Mouse (Mus musculus) intestine, postnatal 0 days (tissue): ENCODE measurements at regions not wholly inside any gene's neighbourhood (a gene's known extent, or its start where the extent isn't known, plus 50 kb on each side); places are given as distances from the start of the nearest gene placed in this dataset.
"Not testable (repeated sequence)": the region's sequence is repeated elsewhere in the genome, so short reads cannot be mapped to it uniquely, and the experiment has no call there.

ENCODE experiments used
- ATAC-seq: fragments of 200-750 bp; cut with Nextera tagmentation; 2 replicates; pipeline ENCODE4 v1.8.0; 2017; ENCODE audit warnings: mild to moderate bottlenecking, moderate TSS enrichment, moderate library complexity
- H3K27ac ChIP-seq: fragments of 300-500 bp; sonication (generic); 2 replicates; pipeline ENCODE4 v1.5.1; 2014; ENCODE audit warnings: mild to moderate bottlenecking, low read depth, low read length, moderate library complexity
- H3K27me3 ChIP-seq: fragments of 300-500 bp; sonication (generic); replicated peaks from 2 replicates; pipeline ENCODE4 v1.6.1; 2014; ENCODE audit warnings: low read length, mixed read lengths; ENCODE audit not compliant: control insufficient read depth, insufficient read depth
- H3K36me3 ChIP-seq: fragments of 300-500 bp; sonication (generic); 2 replicates; pipeline ENCODE4 v1.6.1; 2014; ENCODE audit warnings: mild to moderate bottlenecking, moderate library complexity; ENCODE audit not compliant: control insufficient read depth, insufficient read depth
- H3K4me1 ChIP-seq: fragments of 300-500 bp; sonication (generic); replicated peaks from 2 replicates; pipeline ENCODE4 v1.6.1; 2014; ENCODE audit warnings: antibody characterized with exemption, low read length, mixed read lengths; ENCODE audit not compliant: control insufficient read depth, insufficient read depth
- H3K4me2 ChIP-seq: fragments of 300-500 bp; sonication (generic); replicated peaks from 2 replicates; pipeline ENCODE4 v1.6.1; 2014; ENCODE audit warnings: low read depth, mild to moderate bottlenecking, moderate library complexity
- H3K4me3 ChIP-seq: fragments of 300-500 bp; sonication (generic); 2 replicates; pipeline ENCODE4 v1.5.1; 2014; ENCODE audit warnings: low read depth, low read length
- H3K9ac ChIP-seq: fragments of 300-500 bp; sonication (generic); 2 replicates; pipeline ENCODE4 v1.6.1; 2014; ENCODE audit warnings: mild to moderate bottlenecking, low read depth, low read length
- H3K9me3 ChIP-seq: fragments of 300-500 bp; sonication (generic); 2 replicates; pipeline ENCODE4 v1.6.1; 2016; ENCODE audit warnings: mixed run types; ENCODE audit not compliant: control insufficient read depth
- CTCF ChIP-seq: sonication (generic); IDR thresholded peaks from 2 replicates; pipeline ENCODE4 v1.5.1; 2016; ENCODE audit warnings: low read depth, mild to moderate bottlenecking, control low read depth, antibody characterized with exemption, moderate library complexity
- WGBS: fragments of 180-500 bp; shearing (Covaris S2); extraction: QIAGEN DNeasy Blood & Tissue Kit; methylation state at CpG from one replicate; pipeline ENCODE4 v1.1.7; 2014; 5-methylcytosine and 5-hydroxymethylcytosine counted together

GRCm38 (mm10) chr5:148689297-148689696 is 136.7 kb upstream of the Ubl3 start:
- WGBS, result 80% methylated on average over 9 of the region's 9 CpGs
- no peaks in the 10 kb centered on the region for H3K27me3 ChIP-seq
- H3K4me1 ChIP-seq, result no peaks in the 10 kb centered on the region
- ATAC-seq, result no peak
- TF ChIP-seq CTCF, result no peak
- no peak overlapping the region for H3K27ac ChIP-seq
- no peak overlapping the region for H3K4me2 ChIP-seq
- H3K9ac ChIP-seq, result no peak overlapping the region
- H3K4me3 ChIP-seq, result no peak overlapping the region
- no peaks in the 10 kb centered on the region for H3K9me3 ChIP-seq
- no peaks in the 10 kb centered on the region for H3K36me3 ChIP-seq

- H3K9ac ChIP-seq, result no peak overlapping the region
- no peak overlapping the region for H3K27ac ChIP-seq
- WGBS, result 84% methylated on average over 8 of the region's 8 CpGs
- H3K4me1 ChIP-seq, result no peaks in the 10 kb centered on the region
- H3K9me3 ChIP-seq, result no peaks in the 10 kb centered on the region
- no peaks in the 10 kb centered on the region for H3K27me3 ChIP-seq
- ATAC-seq, result no peak
- H3K4me3 ChIP-seq, result no peak overlapping the region
- H3K4me2 ChIP-seq, result no peak overlapping the region
- H3K36me3 ChIP-seq, result no peaks in the 10 kb centered on the region
- TF ChIP-seq CTCF, result no peak
Observed at GRCm38 (mm10) chr5:148688501-148688900, 135.9 kb upstream of the Ubl3 start.

GRCm38 (mm10) chr5:148687827-148688226 is 135.2 kb upstream of the Ubl3 start:
- no peak for ATAC-seq
- TF ChIP-seq CTCF, result no peak
- Histone ChIP-seq H3K4me2 (no peak overlapping the region), H3K36me3 (no peaks in the 10 kb centered on the region), H3K9ac (no peak overlapping the region), H3K27me3 (no peaks in the 10 kb centered on the region), H3K4me3 (no peak overlapping the region), H3K4me1 (no peaks in the 10 kb centered on the region), H3K27ac (no peak overlapping the region), H3K9me3 (no peaks in the 10 kb centered on the region)
- WGBS, result 62% methylated on average over 3 of the region's 3 CpGs

- Histone ChIP-seq H3K27me3 (no peaks in the 10 kb centered on the region), H3K9ac (no peak overlapping the region), H3K4me1 (no peaks in the 10 kb centered on the region), H3K9me3 (no peaks in the 10 kb centered on the region), H3K27ac (no peak overlapping the region), H3K36me3 (no peaks in the 10 kb centered on the region), H3K4me3 (no peak overlapping the region), H3K4me2 (no peak overlapping the region)
- ATAC-seq, result no peak
- 54% methylated on average over 11 of the region's 11 CpGs for WGBS
- TF ChIP-seq CTCF, result no peak
Observed at GRCm38 (mm10) chr5:148684216-148684615, 131.6 kb upstream of the Ubl3 start.

- H3K4me2 ChIP-seq, result no peak overlapping the region
- H3K36me3 ChIP-seq, result no peaks in the 10 kb centered on the region
- H3K27me3 ChIP-seq, result no peaks in the 10 kb centered on the region
- H3K9me3 ChIP-seq, result no peaks in the 10 kb centered on the region
- H3K27ac ChIP-seq, result no peak overlapping the region
- peak; percentile 46 for TF ChIP-seq CTCF
- no peak for ATAC-seq
- WGBS, result 97% methylated on average over 6 of the region's 6 CpGs
- H3K9ac ChIP-seq, result no peak overlapping the region
- no peak overlapping the region for H3K4me3 ChIP-seq
- no peaks in the 10 kb centered on the region for H3K4me1 ChIP-seq
Observed at GRCm38 (mm10) chr5:148682553-148682952, 130.0 kb upstream of the Ubl3 start.

- Histone ChIP-seq H3K4me1 (no peaks in the 10 kb centered on the region), H3K27me3 (no peaks in the 10 kb centered on the region), H3K4me3 (no peak overlapping the region), H3K9ac (no peak overlapping the region), H3K4me2 (no peak overlapping the region), H3K36me3 (no peaks in the 10 kb centered on the region), H3K27ac (no peak overlapping the region), H3K9me3 (no peaks in the 10 kb centered on the region)
- no peak for TF ChIP-seq CTCF
- WGBS, result 88% methylated on average over 5 of the region's 5 CpGs
- no peak for ATAC-seq
Observed at GRCm38 (mm10) chr5:148680341-148680740, 127.8 kb upstream of the Ubl3 start.

- Histone ChIP-seq H3K27me3 (no peaks in the 10 kb centered on the region), H3K9me3 (no peaks in the 10 kb centered on the region), H3K36me3 (no peaks in the 10 kb centered on the region), H3K4me1 (no peaks in the 10 kb centered on the region), H3K9ac (no peak overlapping the region), H3K4me2 (no peak overlapping the region), H3K4me3 (no peak overlapping the region), H3K27ac (no peak overlapping the region)
- WGBS, result 86% methylated on average over 4 of the region's 4 CpGs
- no peak for TF ChIP-seq CTCF
- no peak for ATAC-seq
Observed at GRCm38 (mm10) chr5:148679586-148679985, 127.0 kb upstream of the Ubl3 start.

- not testable (repeated sequence) for H3K27ac ChIP-seq, H3K36me3 ChIP-seq, H3K9ac ChIP-seq, H3K4me2 ChIP-seq, H3K27me3 ChIP-seq, H3K4me1 ChIP-seq, H3K4me3 ChIP-seq, ATAC-seq, H3K9me3 ChIP-seq
- WGBS, result 93% methylated on average over 12 of the region's 12 CpGs
Observed at GRCm38 (mm10) chr5:148678285-148678937, 125.8 kb upstream of the Ubl3 start.
